Mouse (Mus musculus): ENCODE data around the gene Syt3.

Syt3 gene

GRCm38 (mm10) chr7:44356590-44357481, 27.1 kb upstream of the Syt3 start:
- DNase-seq (ENCODE audit: low read depth, low spot score), result no peak

GRCm38 (mm10) chr7:44357531-44357930, 26.4 kb upstream of the Syt3 start:
- no peak for DNase-seq (ENCODE audit: low read depth, low spot score)

GRCm38 (mm10) chr7:44358012-44358411, 25.9 kb upstream of the Syt3 start:
- DNase-seq (ENCODE audit: low read depth, low spot score), result no peak

GRCm38 (mm10) chr7:44358886-44359654, 24.8 kb upstream of the Syt3 start:
- no peak for DNase-seq (ENCODE audit: low read depth, low spot score)

GRCm38 (mm10) chr7:44359908-44360672, 23.8 kb upstream of the Syt3 start:
- peak; percentile 91 for DNase-seq (ENCODE audit: low read depth, low spot score)

DNA sequence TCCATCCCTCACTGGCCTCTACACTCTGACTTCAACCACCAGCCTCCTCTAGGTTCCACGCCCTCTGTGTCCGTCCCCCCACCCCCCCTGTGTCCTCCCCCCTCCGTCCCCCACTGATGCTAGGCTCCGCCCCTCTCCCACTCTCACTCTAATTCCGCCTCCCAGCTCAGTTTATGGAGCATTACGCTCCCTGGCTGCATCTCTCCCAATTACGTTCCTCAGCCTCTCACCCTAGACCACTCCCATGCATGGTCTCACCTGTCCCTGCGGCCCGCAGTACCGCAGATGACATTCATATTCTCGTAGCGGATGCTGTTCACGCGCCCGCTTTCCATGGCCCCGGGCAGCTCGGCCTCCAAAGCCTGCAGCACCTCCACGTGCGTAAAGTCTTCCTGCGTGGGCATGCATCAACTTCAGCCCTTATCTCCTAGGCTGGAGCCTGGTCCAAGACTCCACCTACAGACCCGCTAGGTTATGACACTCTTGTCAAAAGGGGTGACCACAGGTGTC, 23.1 kb upstream of the Syt3 start:
- no peak for DNase-seq (ENCODE audit: low read depth, low spot score)

GRCm38 (mm10) chr7:44372678-44373077, 11.2 kb upstream of the Syt3 start:
- DNase-seq (ENCODE audit: low read depth, low spot score), result no peak

DNA sequence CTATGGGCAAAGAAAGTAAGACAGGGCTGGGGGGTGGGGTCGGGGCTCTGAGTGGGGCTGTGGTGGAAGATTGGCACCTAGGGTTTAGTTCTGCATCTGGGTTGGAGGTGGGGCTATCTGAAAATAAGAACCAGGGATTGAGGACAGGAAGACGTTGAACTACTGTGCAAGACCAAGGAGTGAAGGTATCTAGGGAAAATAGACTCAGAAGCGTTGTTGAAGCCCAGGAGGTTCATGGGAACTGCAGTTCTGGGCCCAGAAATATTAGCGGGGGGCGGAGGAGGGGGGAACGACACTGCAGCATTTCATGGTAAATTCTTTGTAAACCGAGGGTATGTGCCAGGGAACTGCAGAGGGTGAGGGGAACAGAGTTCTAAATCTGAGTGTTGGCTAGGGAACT, 10.4 kb upstream of the Syt3 start:
- no peak for DNase-seq (ENCODE audit: low read depth, low spot score)

DNA sequence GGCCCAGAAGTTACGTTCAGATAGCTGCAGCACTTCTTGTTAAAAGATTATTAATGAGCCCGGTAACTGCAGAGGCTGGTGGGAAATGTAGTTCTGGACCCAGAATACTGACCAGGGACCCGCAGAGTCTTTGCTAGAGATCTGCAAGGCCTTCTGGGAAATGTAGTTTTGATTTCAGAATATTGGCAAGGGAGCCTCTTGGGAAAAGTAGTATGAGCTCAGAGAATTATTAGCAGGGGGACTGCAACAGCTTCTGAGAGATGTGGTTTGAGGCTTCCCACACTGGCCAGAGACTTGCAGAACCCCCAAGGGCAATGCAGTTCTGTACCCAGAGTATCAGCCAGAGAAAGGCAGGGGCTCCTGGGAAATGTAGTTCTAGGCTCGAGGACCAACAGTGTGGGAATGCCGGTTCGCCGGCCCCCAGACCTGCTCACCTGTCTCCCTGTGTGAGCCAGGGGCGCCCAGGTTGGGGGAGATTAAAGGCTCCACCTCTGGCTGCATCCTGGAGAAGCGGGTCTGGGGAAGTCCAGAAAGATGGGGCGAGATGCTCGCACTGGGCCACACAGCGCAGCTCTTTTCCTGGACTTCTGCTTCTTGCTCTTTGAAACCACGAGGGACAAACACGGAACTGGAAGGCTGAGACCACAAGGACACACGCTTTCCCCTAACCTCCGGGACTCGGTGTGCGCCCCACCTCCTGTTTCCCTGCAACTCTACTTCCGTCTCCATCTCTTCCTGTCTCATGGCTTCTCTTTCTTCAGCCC, 9.8 kb upstream of the Syt3 start:
- no peak for DNase-seq (ENCODE audit: low read depth, low spot score)

DNA sequence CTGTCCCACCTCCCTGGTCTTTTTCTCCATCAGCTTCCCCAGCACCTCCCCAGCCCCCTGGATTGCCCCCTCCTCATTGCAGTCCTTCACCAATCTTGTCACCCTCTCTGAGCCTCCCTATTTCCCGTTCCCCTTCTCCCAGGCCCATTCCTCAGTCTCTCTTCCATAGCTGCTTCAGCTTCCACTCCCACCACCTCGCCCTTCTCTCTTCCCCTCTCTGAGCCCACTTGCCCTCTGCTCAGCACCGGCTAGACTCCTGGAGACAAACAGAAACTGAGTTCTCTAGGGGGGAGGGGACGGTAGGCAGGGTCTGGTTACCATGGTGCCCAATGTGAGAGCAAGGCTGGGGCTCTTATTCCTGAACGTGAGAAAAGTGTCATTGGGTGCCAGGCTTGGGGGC, 9.1 kb upstream of the Syt3 start:
- DNase-seq (ENCODE audit: low read depth, low spot score), result peak; percentile 79

DNA sequence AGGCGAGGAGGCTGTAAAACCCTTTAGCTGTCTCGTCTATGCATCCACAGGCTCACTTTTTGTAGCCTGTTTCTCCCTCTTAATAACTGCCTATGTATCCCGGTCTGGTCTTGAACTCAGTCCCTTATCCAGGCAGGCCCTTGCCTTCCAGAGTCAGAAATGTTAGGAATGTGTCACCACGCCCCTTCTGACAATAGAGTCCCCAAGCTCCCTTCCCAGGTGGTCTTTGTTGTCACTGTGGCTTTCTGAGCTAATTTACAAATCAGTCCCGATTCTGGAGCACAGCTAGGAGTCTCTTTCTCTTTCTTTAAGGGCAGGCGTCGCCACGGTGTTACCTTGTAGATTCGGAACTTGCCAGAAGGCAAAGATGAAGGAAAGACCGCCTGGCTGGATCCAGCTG, 8.7 kb upstream of the Syt3 start:
- DNase-seq (ENCODE audit: low read depth, low spot score), result peak; percentile 83

GRCm38 (mm10) chr7:44375793-44376192, 8.1 kb upstream of the Syt3 start:
- DNase-seq (ENCODE audit: low read depth, low spot score), result no peak

- DNase-seq (ENCODE audit: low read depth, low spot score), result no peak
Observed at GRCm38 (mm10) chr7:44378290-44378689, 5.6 kb upstream of the Syt3 start.

GRCm38 (mm10) chr7:44382541-44382940, 1.4 kb upstream of the Syt3 start:
- no peak for DNase-seq (ENCODE audit: low read depth, low spot score)

- DNase-seq (ENCODE audit: low read depth, low spot score), result no peak
Observed at GRCm38 (mm10) chr7:44384716-44385059, 786 bp downstream of the Syt3 start.

DNA sequence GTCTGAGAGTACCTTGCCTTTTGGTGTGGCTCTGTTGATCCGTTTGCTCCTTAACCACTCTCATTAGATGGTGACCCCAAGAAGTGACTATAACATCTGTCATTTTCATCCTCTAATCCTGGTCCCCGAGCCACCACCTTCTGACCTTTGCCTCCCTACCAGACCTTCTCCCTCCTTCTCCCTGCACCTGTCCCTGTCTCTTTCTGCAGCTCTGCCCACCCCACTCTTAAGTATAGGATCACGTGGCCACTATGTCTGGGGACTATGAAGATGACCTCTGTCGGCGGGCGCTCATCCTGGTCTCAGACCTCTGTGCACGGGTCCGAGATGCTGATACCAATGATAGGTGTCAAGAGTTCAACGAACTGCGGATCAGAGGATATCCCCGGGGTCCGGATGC, 1.8 kb downstream of the Syt3 start, which contains the start of gene 1700008O03Rik:
TSS of gene 1700008O03Rik (minus strand) at position 101 of the 400 bp plus-strand sequence.
- no peak for DNase-seq (ENCODE audit: low read depth, low spot score)

DNA sequence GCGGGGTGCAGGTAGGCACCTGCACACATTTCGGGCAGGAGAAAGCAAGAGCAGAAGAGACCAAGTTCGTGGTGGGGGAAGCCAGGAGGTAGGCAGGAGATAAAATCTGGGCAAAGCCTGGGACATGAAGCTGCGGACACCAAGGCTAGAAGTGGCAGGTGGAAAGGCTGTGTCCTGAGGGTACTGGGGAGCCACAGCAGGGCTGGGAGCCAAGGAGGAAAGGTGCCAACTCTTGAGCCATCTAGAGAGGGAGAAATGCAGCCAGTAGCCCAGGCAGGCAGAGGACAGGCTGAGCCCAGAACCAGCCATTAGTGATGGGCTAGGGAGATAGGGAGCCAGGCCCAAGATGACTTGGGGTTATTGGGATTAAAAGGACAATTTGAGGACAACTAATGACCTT, 7.9 kb downstream of the Syt3 start:
- DNase-seq (ENCODE audit: low read depth, low spot score), result no peak

- no peak for DNase-seq (ENCODE audit: low read depth, low spot score)
Observed at GRCm38 (mm10) chr7:44392341-44392740, 8.4 kb downstream of the Syt3 start.

- no peak for DNase-seq (ENCODE audit: low read depth, low spot score)
Observed at GRCm38 (mm10) chr7:44393284-44393683, 9.4 kb downstream of the Syt3 start.

GRCm38 (mm10) chr7:44398570-44398969, 14.7 kb downstream of the Syt3 start:
- peak; percentile 78 for DNase-seq (ENCODE audit: low read depth, low spot score)

DNA sequence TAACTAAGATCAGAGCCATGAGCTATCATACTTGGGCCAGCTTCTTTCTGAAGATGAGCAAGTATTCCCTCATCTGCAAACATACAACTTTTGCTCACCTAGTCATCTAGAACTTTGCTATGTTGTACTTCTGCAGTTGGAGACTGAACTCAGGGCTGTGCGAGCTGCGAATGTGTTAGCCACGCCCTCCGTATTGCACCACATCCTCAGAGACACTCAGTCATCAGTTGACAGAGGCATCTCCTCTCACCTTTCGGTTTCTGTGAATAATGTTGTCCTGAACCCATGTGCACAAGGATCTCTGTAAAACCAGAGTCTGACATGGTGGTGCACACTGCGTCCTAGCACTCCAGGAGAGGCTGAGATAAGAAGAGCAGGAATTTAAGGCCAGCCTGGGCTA, 17.8 kb downstream of the Syt3 start:
- DNase-seq (ENCODE audit: low read depth, low spot score), result no peak
